Mouse (Mus musculus): ENCODE measurements at regions not wholly inside any gene's neighbourhood (a gene's known extent, or its start where the extent isn't known, plus 50 kb on each side); places are given as distances from the start of the nearest gene placed in this dataset.

- H3K27ac ChIP-seq: no peak overlapping the region
Measured at GRCm38 (mm10) chr16:7728186-7728585, 696.8 kb downstream of the Tmem114 start.

GRCm38 (mm10) chr16:7725225-7725624 lies 699.7 kb downstream of the Tmem114 start:
- no peak overlapping the region for H3K4me2 ChIP-seq (replicated peaks)
- no peaks in the 10 kb centered on the region for H3K9me3 ChIP-seq (ENCODE audit: control insufficient read depth, low read length)
- ATAC-seq (ENCODE audit: low FRiP score) (no peak), DNase-seq (ENCODE audit: low spot score) (no peak)
- no peak overlapping the region for H3K27ac ChIP-seq
- no peaks in the 10 kb centered on the region for H3K27me3 ChIP-seq (ENCODE audit: control insufficient read depth, insufficient read depth, low read length)
- no peaks in the 10 kb centered on the region for H3K4me1 ChIP-seq (replicated peaks; ENCODE audit: control insufficient read depth, insufficient read depth, low read length)
- no peak overlapping the region for H3K4me3 ChIP-seq (replicated peaks; ENCODE audit: low read length)
- 87% methylated on average over 1 of the region's 1 CpGs for WGBS
- no peak overlapping the region for H3K9ac ChIP-seq
- no peaks in the 10 kb centered on the region for H3K36me3 ChIP-seq (replicated peaks; ENCODE audit: control insufficient read depth, insufficient read depth)

More at GRCm38 (mm10) chr16:7728186-7728585, 696.8 kb downstream of the Tmem114 start:
- Histone ChIP-seq H3K4me2 (replicated peaks) (no peak overlapping the region), H3K4me1 (replicated peaks; ENCODE audit: control insufficient read depth, insufficient read depth, low read length) (no peaks in the 10 kb centered on the region), H3K27me3 (ENCODE audit: control insufficient read depth, insufficient read depth, low read length) (no peaks in the 10 kb centered on the region), H3K9ac (no peak overlapping the region), H3K9me3 (ENCODE audit: control insufficient read depth, low read length) (peaks cover 8% of the 10 kb centered on the region; the same call in 1 of the 2 replicates), H3K36me3 (replicated peaks; ENCODE audit: control insufficient read depth, insufficient read depth) (no peaks in the 10 kb centered on the region), H3K4me3 (replicated peaks; ENCODE audit: low read length) (no peak overlapping the region)
- no peak for ATAC-seq (ENCODE audit: low FRiP score)
- 81% methylated on average over 2 of the region's 2 CpGs for WGBS
- DNase-seq (ENCODE audit: low spot score): no peak

GRCm38 (mm10) chr16:7701471-7701870 lies 723.5 kb downstream of the Tmem114 start:
- 54% methylated on average over 4 of the region's 4 CpGs for whole genome bisulfite sequencing

GRCm38 (mm10) chr16:7685484-7685883 lies 739.5 kb downstream of the Tmem114 start:
- Histone ChIP-seq H3K9me3 (ENCODE audit: control insufficient read depth, low read length) (no peaks in the 10 kb centered on the region), H3K9ac (no peak overlapping the region), H3K4me3 (replicated peaks; ENCODE audit: low read length) (no peak overlapping the region), H3K36me3 (replicated peaks; ENCODE audit: control insufficient read depth, insufficient read depth) (no peaks in the 10 kb centered on the region), H3K27ac (no peak overlapping the region), H3K4me1 (replicated peaks; ENCODE audit: control insufficient read depth, insufficient read depth, low read length) (no peaks in the 10 kb centered on the region), H3K27me3 (ENCODE audit: control insufficient read depth, insufficient read depth, low read length) (no peaks in the 10 kb centered on the region), H3K4me2 (replicated peaks) (no peak overlapping the region)
- no peak for ATAC-seq (ENCODE audit: low FRiP score)
- no peak for DNase-seq (ENCODE audit: low spot score)

More at GRCm38 (mm10) chr16:7701471-7701870, 723.5 kb downstream of the Tmem114 start:
- no peaks in the 10 kb centered on the region for H3K27me3 ChIP-seq (ENCODE audit: control insufficient read depth, insufficient read depth, low read length)
- H3K4me1 ChIP-seq (replicated peaks; ENCODE audit: control insufficient read depth, insufficient read depth, low read length): no peaks in the 10 kb centered on the region
- no peak for ATAC-seq (ENCODE audit: low FRiP score)
- H3K9ac ChIP-seq: no peak overlapping the region
- no peaks in the 10 kb centered on the region for H3K9me3 ChIP-seq (ENCODE audit: control insufficient read depth, low read length)
- no peak overlapping the region for H3K4me2 ChIP-seq (replicated peaks)
- no peak for DNase-seq (ENCODE audit: low spot score)
- H3K36me3 ChIP-seq (replicated peaks; ENCODE audit: control insufficient read depth, insufficient read depth): no peaks in the 10 kb centered on the region
- H3K27ac ChIP-seq: no peak overlapping the region
- H3K4me3 ChIP-seq (replicated peaks; ENCODE audit: low read length): no peak overlapping the region

- 31% methylated on average over 2 of the region's 2 CpGs for WGBS
- ATAC-seq (ENCODE audit: low FRiP score) (no peak), DNase-seq (ENCODE audit: low spot score) (no peak)
- Histone ChIP-seq H3K27me3 (ENCODE audit: control insufficient read depth, insufficient read depth, low read length) (no peaks in the 10 kb centered on the region), H3K27ac (no peak overlapping the region), H3K4me1 (replicated peaks; ENCODE audit: control insufficient read depth, insufficient read depth, low read length) (no peaks in the 10 kb centered on the region), H3K9me3 (ENCODE audit: control insufficient read depth, low read length) (peaks cover 9% of the 10 kb centered on the region), H3K4me3 (replicated peaks; ENCODE audit: low read length) (no peak overlapping the region), H3K36me3 (replicated peaks; ENCODE audit: control insufficient read depth, insufficient read depth) (no peaks in the 10 kb centered on the region), H3K4me2 (replicated peaks) (no peak overlapping the region), H3K9ac (no peak overlapping the region)
Measured at GRCm38 (mm10) chr16:7666096-7666495, 758.8 kb downstream of the Tmem114 start.

- no peaks in the 10 kb centered on the region for H3K27me3 ChIP-seq (ENCODE audit: control insufficient read depth, insufficient read depth, low read length)
- no peak overlapping the region for H3K9ac ChIP-seq
- ATAC-seq (ENCODE audit: low FRiP score) (no peak), DNase-seq (ENCODE audit: low spot score) (no peak)
- H3K27ac ChIP-seq: no peak overlapping the region
- H3K4me3 ChIP-seq (replicated peaks; ENCODE audit: low read length): no peak overlapping the region
- no peaks in the 10 kb centered on the region for H3K36me3 ChIP-seq (replicated peaks; ENCODE audit: control insufficient read depth, insufficient read depth)
- no peaks in the 10 kb centered on the region for H3K4me1 ChIP-seq (replicated peaks; ENCODE audit: control insufficient read depth, insufficient read depth, low read length)
- WGBS: 51% methylated on average over 9 of the region's 9 CpGs
- no peaks in the 10 kb centered on the region for H3K9me3 ChIP-seq (ENCODE audit: control insufficient read depth, low read length)
- H3K4me2 ChIP-seq (replicated peaks): no peak overlapping the region
Measured at GRCm38 (mm10) chr16:7658133-7658532, 766.8 kb downstream of the Tmem114 start.

GRCm38 (mm10) chr16:7654451-7654850 lies 770.5 kb downstream of the Tmem114 start:
- ATAC-seq (ENCODE audit: low FRiP score) (no peak), DNase-seq (ENCODE audit: low spot score) (no peak)
- H3K4me2 ChIP-seq (replicated peaks): no peak overlapping the region
- no peaks in the 10 kb centered on the region for H3K9me3 ChIP-seq (ENCODE audit: control insufficient read depth, low read length)
- no peaks in the 10 kb centered on the region for H3K27me3 ChIP-seq (ENCODE audit: control insufficient read depth, insufficient read depth, low read length)
- H3K36me3 ChIP-seq (replicated peaks; ENCODE audit: control insufficient read depth, insufficient read depth): no peaks in the 10 kb centered on the region
- 0 out of 2 replicates have a peak, but pooled peaks cover 5% of the 10 kb centered on the region for H3K4me1 ChIP-seq (replicated peaks; ENCODE audit: control insufficient read depth, insufficient read depth, low read length)
- H3K4me3 ChIP-seq (replicated peaks; ENCODE audit: low read length): no peak overlapping the region
- no peak overlapping the region for H3K27ac ChIP-seq
- no peak overlapping the region for H3K9ac ChIP-seq
- WGBS: 92% methylated on average over 6 of the region's 6 CpGs

- no peaks in the 10 kb centered on the region for H3K27me3 ChIP-seq (ENCODE audit: control insufficient read depth, insufficient read depth, low read length)
- no peak overlapping the region for H3K9ac ChIP-seq
- H3K9me3 ChIP-seq (ENCODE audit: control insufficient read depth, low read length): no peaks in the 10 kb centered on the region
- ATAC-seq (ENCODE audit: low FRiP score) (no peak), DNase-seq (ENCODE audit: low spot score) (no peak)
- H3K27ac ChIP-seq: no peak overlapping the region
- H3K4me3 ChIP-seq (replicated peaks; ENCODE audit: low read length): no peak overlapping the region
- WGBS: 29% methylated on average over 1 of the region's 1 CpGs
- no peaks in the 10 kb centered on the region for H3K36me3 ChIP-seq (replicated peaks; ENCODE audit: control insufficient read depth, insufficient read depth)
- no peak overlapping the region for H3K4me2 ChIP-seq (replicated peaks)
- 0 out of 2 replicates have a peak, but pooled peaks cover 5% of the 10 kb centered on the region for H3K4me1 ChIP-seq (replicated peaks; ENCODE audit: control insufficient read depth, insufficient read depth, low read length)
Measured at GRCm38 (mm10) chr16:7649771-7650170, 775.2 kb downstream of the Tmem114 start.

- Histone ChIP-seq H3K4me1 (replicated peaks; ENCODE audit: control insufficient read depth, insufficient read depth, low read length) (0 out of 2 replicates have a peak, but pooled peaks cover 5% of the 10 kb centered on the region), H3K36me3 (replicated peaks; ENCODE audit: control insufficient read depth, insufficient read depth) (no peaks in the 10 kb centered on the region), H3K27me3 (ENCODE audit: control insufficient read depth, insufficient read depth, low read length) (no peaks in the 10 kb centered on the region), H3K9ac (no peak overlapping the region), H3K4me3 (replicated peaks; ENCODE audit: low read length) (no peak overlapping the region), H3K4me2 (replicated peaks) (no peak overlapping the region), H3K27ac (no peak overlapping the region), H3K9me3 (ENCODE audit: control insufficient read depth, low read length) (no peaks in the 10 kb centered on the region)
- DNase-seq (ENCODE audit: low spot score) (no peak), ATAC-seq (ENCODE audit: low FRiP score) (no peak)
Measured at GRCm38 (mm10) chr16:7647275-7647926, 777.5 kb downstream of the Tmem114 start.

GRCm38 (mm10) chr16:7644363-7644762 lies 780.6 kb downstream of the Tmem114 start:
- Histone ChIP-seq H3K27me3 (ENCODE audit: control insufficient read depth, insufficient read depth, low read length) (no peaks in the 10 kb centered on the region), H3K9me3 (ENCODE audit: control insufficient read depth, low read length) (no peaks in the 10 kb centered on the region), H3K4me2 (replicated peaks) (no peak overlapping the region), H3K4me3 (replicated peaks; ENCODE audit: low read length) (no peak overlapping the region), H3K4me1 (replicated peaks; ENCODE audit: control insufficient read depth, insufficient read depth, low read length) (peaks cover 4% of the 10 kb centered on the region), H3K27ac (no peak overlapping the region), H3K36me3 (replicated peaks; ENCODE audit: control insufficient read depth, insufficient read depth) (no peaks in the 10 kb centered on the region), H3K9ac (no peak overlapping the region)
- DNase-seq (ENCODE audit: low spot score) (no peak), ATAC-seq (ENCODE audit: low FRiP score) (no peak)
